In the genomic region with DNA sequence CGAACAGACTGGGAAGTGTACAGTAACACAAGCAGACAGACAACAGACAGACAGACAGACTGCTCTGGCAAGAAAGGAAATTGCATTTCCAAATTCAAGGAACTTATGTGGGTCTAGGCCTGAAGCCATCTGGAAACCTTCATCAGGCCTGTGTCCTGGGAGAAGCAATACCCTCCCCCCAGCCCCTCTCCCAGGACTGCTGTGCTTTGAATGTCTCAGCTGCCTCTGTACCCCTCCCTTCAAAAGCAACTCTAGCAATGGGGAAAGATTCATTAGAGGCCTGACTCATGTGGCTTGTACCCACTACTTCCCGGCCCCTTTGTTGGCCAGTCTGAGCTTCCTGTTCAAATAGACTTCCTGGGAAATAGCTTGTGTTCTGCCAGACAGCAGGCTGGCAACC, we compare ENCODE assay signal across 16 mouse cellular contexts.
A peak's percentile ranks its signal among the peaks of the same experiment; 100 is the strongest.
DNase-seq lines count a peak whose midpoint lies in the region; ATAC-seq and TF ChIP-seq lines count a peak whose summit lies in the region.
"Had no signal": no experiment of that assay in that cellular context is flagged by ENCODE, and none has a peak within 500 bp of the region (broad histone marks: within the 10 kb centered on the region; RNA-seq: fewer than 3 reads in every experiment).

No protein-coding gene starts in this region.

- no peak overlapping the region for H3K9ac ChIP-seq in heart, postnatal 0 days (replicated peaks; ENCODE audit: low read depth, low read length)
- H3K9ac ChIP-seq in midbrain, embryonic 13.5 days (replicated peaks) = no peak overlapping the region
- H3K9ac ChIP-seq in hindbrain, embryonic 13.5 days = no peak overlapping the region
- no peak overlapping the region for H3K9ac ChIP-seq in stomach, embryonic 16.5 days (ENCODE audit: low read length)
- H3K9ac ChIP-seq: heart, embryonic 12.5 days; liver, postnatal 0 days had no signal

- H3K4me1 ChIP-seq in heart, postnatal 0 days (ENCODE audit: control insufficient read depth, insufficient read depth) = peaks cover 41% of the 10 kb centered on the region
- H3K4me1 ChIP-seq in midbrain, embryonic 13.5 days (replicated peaks) = peaks cover 60% of the 10 kb centered on the region
- peaks cover 60% of the 10 kb centered on the region for H3K4me1 ChIP-seq in midbrain, embryonic 10.5 days
- peaks cover 81% of the 10 kb centered on the region for H3K4me1 ChIP-seq in hindbrain, embryonic 13.5 days (replicated peaks)
- H3K4me1 ChIP-seq in stomach, embryonic 16.5 days (ENCODE audit: control insufficient read depth, insufficient read depth, low read length) = peaks cover 39% of the 10 kb centered on the region

- H3K36me3 ChIP-seq in heart, postnatal 0 days (replicated peaks; ENCODE audit: control insufficient read depth, insufficient read depth, low read length) = peaks cover 22% of the 10 kb centered on the region
- peaks cover 34% of the 10 kb centered on the region for H3K36me3 ChIP-seq in midbrain, embryonic 13.5 days
- H3K36me3 ChIP-seq in midbrain, embryonic 10.5 days = peaks cover 48% of the 10 kb centered on the region
- H3K36me3 ChIP-seq in hindbrain, embryonic 13.5 days = peaks cover 35% of the 10 kb centered on the region
- H3K36me3 ChIP-seq in stomach, embryonic 16.5 days (ENCODE audit: control insufficient read depth, insufficient read depth, low read length) = no peaks in the 10 kb centered on the region

- no peaks in the 10 kb centered on the region for H3K9me3 ChIP-seq in heart, postnatal 0 days (replicated peaks; ENCODE audit: control insufficient read depth, low read length)
- no peaks in the 10 kb centered on the region for H3K9me3 ChIP-seq in midbrain, embryonic 13.5 days
- H3K9me3 ChIP-seq in midbrain, embryonic 10.5 days (replicated peaks) = no peaks in the 10 kb centered on the region
- no peaks in the 10 kb centered on the region for H3K9me3 ChIP-seq in hindbrain, embryonic 13.5 days
- no peaks in the 10 kb centered on the region for H3K9me3 ChIP-seq in stomach, embryonic 16.5 days (replicated peaks; ENCODE audit: control insufficient read depth, low read length)
- H3K9me3 ChIP-seq: heart, embryonic 12.5 days had no signal

- DNase-seq in heart, postnatal 0 days (ENCODE audit: low spot score) = no peak
- no peak for DNase-seq in heart, adult 8-10 months (ENCODE audit: low spot score)
- DNase-seq in midbrain, embryonic 10.5 days (ENCODE audit: low spot score) = no peak
- DNase-seq in layer of hippocampus, adult 2 months (ENCODE audit: low spot score in 2 of 2) = no peak
- DNase-seq in layer of hippocampus, adult 9-10 months (ENCODE audit: low spot score) = no peak
- DNase-seq: adrenal gland, postnatal 14 days; cerebellum, adult 11-12 months; kidney, postnatal 14 days; liver, postnatal 0 days; spleen, adult 18-20 months; thymus, postnatal 14 days had no signal

- H3K4me3 ChIP-seq in heart, postnatal 0 days (ENCODE audit: low read depth, low read length) = no peak overlapping the region
- no peak overlapping the region for H3K4me3 ChIP-seq in midbrain, embryonic 13.5 days (replicated peaks)
- no peak overlapping the region for H3K4me3 ChIP-seq in midbrain, embryonic 10.5 days
- no peak overlapping the region for H3K4me3 ChIP-seq in hindbrain, embryonic 13.5 days
- H3K4me3 ChIP-seq in stomach, embryonic 16.5 days (replicated peaks; ENCODE audit: low read length) = no peak overlapping the region
- H3K4me3 ChIP-seq in layer of hippocampus, adult 2 months = no peak overlapping the region
- H3K4me3 ChIP-seq: heart, embryonic 12.5 days had no signal

- H3K27me3 ChIP-seq in heart, postnatal 0 days (ENCODE audit: control insufficient read depth, insufficient read depth, low read length) = no peaks in the 10 kb centered on the region
- H3K27me3 ChIP-seq in midbrain, embryonic 13.5 days = no peaks in the 10 kb centered on the region
- no peaks in the 10 kb centered on the region; the same call in 1 of the 2 replicates for H3K27me3 ChIP-seq in midbrain, embryonic 10.5 days (ENCODE audit: low read depth, poor library complexity, severe bottlenecking)
- H3K27me3 ChIP-seq in hindbrain, embryonic 13.5 days = no peaks in the 10 kb centered on the region
- H3K27me3 ChIP-seq in stomach, embryonic 16.5 days (ENCODE audit: control insufficient read depth, insufficient read depth, low read length) = no peaks in the 10 kb centered on the region
- H3K27me3 ChIP-seq: heart, embryonic 12.5 days had no signal

- TF ChIP-seq CTCF in heart, postnatal 0 days (IDR thresholded peaks at IDR 0.05; ENCODE audit: low read depth) = no peak
- no peak for TF ChIP-seq CTCF in layer of hippocampus, adult 2 months (conservative IDR thresholded peaks at IDR 0.05)

- TF ChIP-seq EP300 in heart, postnatal 0 days (IDR thresholded peaks at IDR 0.05; ENCODE audit: low read depth) = no peak

- H3K27ac ChIP-seq in heart, postnatal 0 days (ENCODE audit: low read depth) = peak overlapping the region; percentile 47; the same call in 1 of the 2 replicates
- H3K27ac ChIP-seq in midbrain, embryonic 13.5 days = peak overlapping the region; percentile 44; the same call in 1 of the 2 replicates
- no peak overlapping the region for H3K27ac ChIP-seq in midbrain, embryonic 10.5 days (replicated peaks)
- peak overlapping the region; percentile 31; the same call in 1 of the 2 replicates for H3K27ac ChIP-seq in hindbrain, embryonic 13.5 days
- peak overlapping the region; percentile 77 for H3K27ac ChIP-seq in stomach, embryonic 16.5 days (ENCODE audit: low read length)
- H3K27ac ChIP-seq in layer of hippocampus, adult 2 months = no peak overlapping the region

- WGBS in heart, postnatal 0 days = 28% methylated on average over 2 of the region's 2 CpGs
- WGBS in midbrain, embryonic 13.5 days = 73% methylated on average over 2 of the region's 2 CpGs
- WGBS in midbrain, embryonic 10.5 days = 75% methylated on average over 2 of the region's 2 CpGs
- 63% methylated on average over 2 of the region's 2 CpGs for WGBS in hindbrain, embryonic 13.5 days
- 28% methylated on average over 2 of the region's 2 CpGs for WGBS in stomach, embryonic 16.5 days

- no peak for ATAC-seq in heart, postnatal 0 days (ENCODE audit: insufficient read depth, low read depth)
- ATAC-seq in midbrain, embryonic 13.5 days = no peak
- ATAC-seq in hindbrain, embryonic 13.5 days (ENCODE audit: low FRiP score) = no peak
- peak; percentile 52; the same call in 1 of the 2 replicates for ATAC-seq in stomach, embryonic 16.5 days (ENCODE audit: insufficient read depth, low FRiP score)
- ATAC-seq: CD4-positive, CD25-positive, alpha-beta regulatory T cell, adult 4 months; liver, postnatal 0 days had no signal

- H3K4me2 ChIP-seq in heart, postnatal 0 days (ENCODE audit: low read depth, low read length) = no peak overlapping the region
- H3K4me2 ChIP-seq in midbrain, embryonic 13.5 days (replicated peaks) = no peak overlapping the region
- no peak overlapping the region for H3K4me2 ChIP-seq in hindbrain, embryonic 13.5 days
- no peak overlapping the region for H3K4me2 ChIP-seq in stomach, embryonic 16.5 days (ENCODE audit: low read depth, low read length)
- H3K4me2 ChIP-seq: heart, embryonic 12.5 days had no signal

Comparison
In these comparisons a context has a peak if more than half of its experiments do, and no peak if none do; other contexts are left out.
1. H3K27ac ChIP-seq: peak in heart, postnatal 0 days (single experiment), midbrain, embryonic 13.5 days (single experiment), hindbrain, embryonic 13.5 days (single experiment) and stomach, embryonic 16.5 days (single experiment); none in midbrain, embryonic 10.5 days (single experiment) and layer of hippocampus, adult 2 months (single experiment).